Mouse (Mus musculus): ENCODE data around the gene Ctps2. TPM values are rescaled to one million over a fixed set of nuclear protein-coding genes. Genes with fewer than 3 reads are reported as not detected.

The Ctps2 gene
- polyA plus RNA-seq (2014; fragmentation: Illumina TruSeq; extraction: RNeasy Lipid Tissue Mini Kit (QIAGEN cat#74804); ENCODE audit: low read depth, low replicate concordance), result 70.2 TPM

GRCm38 (mm10) chrX:162900938-162901337 is at the start of gene Ctps2:
Gene Ctps2, plus strand, starts transcription at chrX:162901238.

GRCm38 (mm10) chrX:162887931-162888511 is 13.0 kb upstream of the Ctps2 start, which contains the start of gene Syap1:
Gene Syap1, minus strand, starts transcription at chrX:162888447.

GRCm38 (mm10) chrX:162964383-162964782 is 63.3 kb downstream of the Ctps2 start, which contains the start of gene S100g:
Gene S100g, minus strand, starts transcription at chrX:162964599.

Other genes starting within 250 kb of the Ctps2 start
- gene Rbbp7, start 140.8 kb upstream of the Ctps2 start, polyA plus RNA-seq (2014; fragmentation: Illumina TruSeq; extraction: RNeasy Lipid Tissue Mini Kit (QIAGEN cat#74804); ENCODE audit: low read depth, low replicate concordance), result 348 TPM
- gene Txlng, start 71.8 kb upstream of the Ctps2 start, polyA plus RNA-seq (2014; fragmentation: Illumina TruSeq; extraction: RNeasy Lipid Tissue Mini Kit (QIAGEN cat#74804); ENCODE audit: low read depth, low replicate concordance), result 21.8 TPM
- gene Syap1, start 12.8 kb upstream of the Ctps2 start, polyA plus RNA-seq (2014; fragmentation: Illumina TruSeq; extraction: RNeasy Lipid Tissue Mini Kit (QIAGEN cat#74804); ENCODE audit: low read depth, low replicate concordance), result 99.8 TPM
- not detected for gene S100g, start 63.4 kb downstream of the Ctps2 start, polyA plus RNA-seq (2014; fragmentation: Illumina TruSeq; extraction: RNeasy Lipid Tissue Mini Kit (QIAGEN cat#74804); ENCODE audit: low read depth, low replicate concordance)

All from adipose tissue, adult 10 weeks (tissue).